Mouse (Mus musculus): ENCODE measurements around the gene Actr2. TPM values are rescaled to one million over a fixed set of nuclear protein-coding genes. Genes with fewer than 3 reads are reported as not detected.

The Actr2 gene
- polyA plus RNA-seq, 1 experiment from 2014 or later, result 83.4 TPM

DNA sequence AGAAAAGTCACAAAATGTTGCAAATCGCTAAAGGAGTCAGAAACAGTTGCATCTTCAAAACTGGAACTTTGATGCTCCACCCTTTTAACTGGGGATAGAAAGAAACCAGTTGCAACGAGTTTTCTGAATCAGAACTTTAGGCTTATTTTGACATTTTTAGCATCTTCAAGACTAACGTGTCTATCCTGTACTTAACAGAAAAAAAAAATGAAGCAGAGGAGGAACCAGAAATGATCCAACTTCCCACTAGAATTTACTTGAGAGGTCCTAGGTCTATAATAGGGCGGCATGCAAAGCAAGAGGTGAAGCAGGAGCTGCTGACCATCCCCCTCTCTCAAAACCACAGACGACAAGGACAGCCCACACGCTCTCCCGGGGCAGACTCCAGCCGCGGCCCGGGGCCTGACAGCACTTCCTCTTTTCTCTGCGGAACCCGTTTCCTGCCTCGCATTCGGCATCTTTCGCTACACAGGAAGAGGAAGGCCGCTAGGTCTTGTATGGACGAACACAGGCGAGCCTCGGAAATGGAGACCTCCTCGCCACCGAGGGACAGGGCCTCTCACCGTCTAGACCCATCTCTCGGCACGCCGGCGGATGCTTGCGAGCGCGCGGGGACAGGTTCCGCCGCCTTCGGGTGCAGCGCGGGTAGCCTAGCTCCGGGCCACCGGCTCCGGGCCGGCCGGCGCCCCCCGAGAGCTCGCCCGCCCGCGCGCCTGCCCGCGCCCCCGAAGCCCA lies 540 bp downstream of the Actr2 start:
- peak; percentile 50 for ATAC-seq (ENCODE audit: extremely low read depth, insufficient number of reproducible peaks, low FRiP score, low TSS enrichment)
- Histone ChIP-seq H3K27me3 (replicated peaks) (no peaks in the 10 kb centered on the region), H3K9me3 (no peaks in the 10 kb centered on the region), H3K4me2 (peak overlapping the region; percentile 87), H3K9ac (peak overlapping the region; percentile 96), H3K27ac (replicated peaks) (peak overlapping the region; percentile 97), H3K4me3 (peak overlapping the region; percentile 88), H3K4me1 (peaks cover 26% of the 10 kb centered on the region), H3K36me3 (peaks cover 15% of the 10 kb centered on the region)
- WGBS, result under 1% methylated on average over 42 of the region's 50 CpGs

DNA sequence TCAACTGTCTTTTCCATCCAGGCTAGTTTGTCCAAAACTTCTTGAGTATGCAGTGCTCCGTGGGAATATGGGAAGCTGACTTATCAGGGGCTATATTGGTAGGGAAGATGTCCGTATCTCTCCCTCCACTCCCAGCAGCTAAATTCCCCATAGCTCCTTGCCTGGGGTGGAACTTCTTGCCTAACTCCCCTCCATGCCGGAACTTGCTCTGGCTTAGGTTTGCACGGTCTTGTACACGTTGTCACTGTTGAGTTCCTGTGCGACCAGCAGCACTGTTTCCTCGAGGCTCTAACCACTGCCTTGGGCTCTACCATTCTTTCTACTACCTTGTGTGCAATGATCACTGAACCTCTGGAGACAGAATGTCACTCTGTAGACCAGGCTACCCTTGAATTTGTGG lies 4.6 kb downstream of the Actr2 start:
- no peak overlapping the region for H3K4me2 ChIP-seq
- 86% methylated on average over 7 of the region's 7 CpGs for WGBS
- H3K4me3 ChIP-seq, result no peak overlapping the region
- no peak overlapping the region for H3K9ac ChIP-seq
- H3K9me3 ChIP-seq, result no peaks in the 10 kb centered on the region
- H3K27ac ChIP-seq (replicated peaks), result no peak overlapping the region
- no peaks in the 10 kb centered on the region for H3K27me3 ChIP-seq (replicated peaks)
- peaks cover 23% of the 10 kb centered on the region for H3K4me1 ChIP-seq
- H3K36me3 ChIP-seq, result peaks cover 13% of the 10 kb centered on the region
- ATAC-seq (ENCODE audit: extremely low read depth, insufficient number of reproducible peaks, low FRiP score, low TSS enrichment), result no peak

DNA sequence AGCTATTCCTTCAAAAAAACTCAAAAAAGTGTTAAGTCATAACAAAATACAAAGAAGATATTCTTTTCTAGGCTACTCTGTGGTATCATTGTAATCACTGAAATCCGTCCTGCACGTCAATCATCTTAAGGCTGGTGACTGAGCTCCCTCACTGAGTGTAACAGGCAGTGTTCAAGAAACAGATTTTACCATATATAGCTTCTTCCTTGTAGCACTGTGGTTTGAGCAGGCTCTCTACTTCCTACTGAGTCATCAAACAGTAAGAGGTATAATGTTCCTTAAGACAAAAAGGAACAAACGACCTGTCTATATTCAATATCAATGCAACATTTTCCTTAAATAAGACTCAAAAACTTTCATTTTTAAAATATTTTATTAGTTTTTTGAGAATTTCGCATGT lies 5.0 kb downstream of the Actr2 start:
- no peaks in the 10 kb centered on the region for H3K9me3 ChIP-seq
- H3K36me3 ChIP-seq, result peaks cover 13% of the 10 kb centered on the region
- WGBS, result 85% methylated on average over 4 of the region's 4 CpGs
- H3K9ac ChIP-seq, result no peak overlapping the region
- H3K4me2 ChIP-seq, result no peak overlapping the region
- peaks cover 23% of the 10 kb centered on the region for H3K4me1 ChIP-seq
- no peaks in the 10 kb centered on the region for H3K27me3 ChIP-seq (replicated peaks)
- H3K4me3 ChIP-seq, result no peak overlapping the region
- H3K27ac ChIP-seq (replicated peaks), result no peak overlapping the region
- ATAC-seq (ENCODE audit: extremely low read depth, insufficient number of reproducible peaks, low FRiP score, low TSS enrichment), result no peak

DNA sequence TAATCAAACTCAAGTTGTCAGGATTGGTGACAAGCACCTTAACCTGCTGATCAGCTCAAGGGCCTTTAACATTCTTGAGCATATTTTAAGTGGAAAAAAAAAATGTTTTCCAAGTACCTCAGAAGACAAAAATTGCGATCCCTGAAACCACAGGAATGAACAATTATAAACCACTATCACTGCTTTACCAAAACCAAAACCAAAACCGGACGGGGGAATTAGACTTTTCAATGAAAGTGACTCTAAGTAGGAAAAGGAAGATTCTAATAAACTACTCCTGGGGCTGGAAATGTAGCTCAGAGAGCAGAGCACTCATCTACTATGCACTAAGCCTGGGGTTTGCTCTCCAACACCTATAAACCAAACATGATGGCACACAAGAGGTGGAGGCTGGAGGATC lies 5.8 kb downstream of the Actr2 start:
- ATAC-seq (ENCODE audit: extremely low read depth, insufficient number of reproducible peaks, low FRiP score, low TSS enrichment), result no peak

DNA sequence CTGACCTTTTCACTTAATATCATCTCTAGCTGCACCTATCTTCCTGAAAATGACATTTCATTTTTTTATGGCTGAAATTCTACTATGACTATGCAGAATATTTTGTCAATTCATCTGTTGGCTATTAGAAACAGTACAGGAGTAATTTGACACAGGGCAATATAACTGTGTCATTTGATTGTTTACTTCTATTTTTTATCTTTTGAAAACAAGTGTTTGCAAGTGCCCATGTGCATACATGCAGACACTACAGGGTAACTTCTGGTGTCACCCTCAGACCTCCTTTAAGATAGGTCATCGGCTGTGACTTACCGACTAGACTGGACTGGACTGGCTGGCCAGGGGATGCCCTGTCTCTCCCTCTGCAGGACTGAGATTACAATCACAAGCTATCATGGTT lies 8.8 kb downstream of the Actr2 start:
- Histone ChIP-seq H3K4me2 (no peak overlapping the region), H3K36me3 (peaks cover 32% of the 10 kb centered on the region), H3K27ac (replicated peaks) (no peak overlapping the region), H3K27me3 (replicated peaks) (no peaks in the 10 kb centered on the region), H3K9ac (no peak overlapping the region), H3K4me3 (no peak overlapping the region), H3K9me3 (no peaks in the 10 kb centered on the region), H3K4me1 (peaks cover 13% of the 10 kb centered on the region)
- whole genome bisulfite sequencing, result 78% methylated on average over 2 of the region's 2 CpGs
- no peak for ATAC-seq (ENCODE audit: extremely low read depth, insufficient number of reproducible peaks, low FRiP score, low TSS enrichment)

More for the DNA sequence above, 5.8 kb downstream of the Actr2 start:
- Histone ChIP-seq H3K4me3 (no peak overlapping the region), H3K9me3 (no peaks in the 10 kb centered on the region), H3K4me1 (peaks cover 27% of the 10 kb centered on the region), H3K9ac (no peak overlapping the region), H3K36me3 (peaks cover 13% of the 10 kb centered on the region), H3K4me2 (no peak overlapping the region), H3K27ac (replicated peaks) (no peak overlapping the region), H3K27me3 (replicated peaks) (no peaks in the 10 kb centered on the region)
- WGBS, result 88% methylated on average over 3 of the region's 3 CpGs

DNA sequence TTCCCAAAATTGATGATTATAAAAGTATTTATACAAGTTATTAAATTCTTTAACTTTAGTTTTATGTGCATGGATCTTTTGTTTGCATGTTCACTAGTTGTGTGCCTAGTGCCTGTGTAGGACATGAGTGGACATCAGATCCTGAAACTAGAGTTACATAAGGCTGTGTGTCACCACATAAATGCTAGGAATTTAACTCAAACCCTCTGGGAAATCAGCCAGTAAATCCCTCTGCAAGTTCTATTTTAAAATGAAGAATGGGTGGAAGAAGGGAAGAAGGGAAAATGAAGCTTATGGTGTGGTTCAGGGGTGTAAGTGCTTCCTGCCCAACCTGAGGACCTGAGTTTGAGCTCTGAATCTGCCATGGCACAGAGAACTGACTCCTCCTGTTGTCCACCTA lies 26.4 kb downstream of the Actr2 start:
- Histone ChIP-seq H3K4me3 (no peak overlapping the region), H3K9me3 (no peaks in the 10 kb centered on the region), H3K9ac (no peak overlapping the region), H3K4me1 (no peaks in the 10 kb centered on the region), H3K4me2 (no peak overlapping the region), H3K27ac (replicated peaks) (no peak overlapping the region), H3K36me3 (peaks cover 84% of the 10 kb centered on the region), H3K27me3 (replicated peaks) (no peaks in the 10 kb centered on the region)
- ATAC-seq (ENCODE audit: extremely low read depth, insufficient number of reproducible peaks, low FRiP score, low TSS enrichment), result no peak

DNA sequence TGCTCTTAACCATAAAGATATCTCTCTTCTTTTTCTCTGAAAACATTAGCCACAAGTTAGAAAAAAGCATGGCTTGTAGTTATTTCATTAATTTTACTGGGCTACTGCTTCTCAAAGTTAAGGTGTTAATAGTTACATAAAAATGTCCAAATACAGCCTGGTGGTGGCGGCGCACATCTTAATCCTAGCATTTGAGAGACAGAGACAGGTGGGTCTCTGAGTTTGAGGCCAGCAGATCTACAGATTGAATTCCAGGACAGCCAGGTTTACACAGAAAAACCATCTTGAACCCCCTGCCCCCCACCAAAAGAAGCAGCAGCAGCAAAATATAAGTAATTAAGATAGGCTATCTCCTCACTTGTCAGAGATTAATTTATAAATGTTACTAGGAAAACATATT lies 27.1 kb downstream of the Actr2 start:
- H3K27me3 ChIP-seq (replicated peaks), result no peaks in the 10 kb centered on the region
- no peak overlapping the region for H3K4me3 ChIP-seq
- no peaks in the 10 kb centered on the region for H3K9me3 ChIP-seq
- no peak for ATAC-seq (ENCODE audit: extremely low read depth, insufficient number of reproducible peaks, low FRiP score, low TSS enrichment)
- WGBS, result 96% methylated on average over 2 of the region's 2 CpGs
- peaks cover 85% of the 10 kb centered on the region for H3K36me3 ChIP-seq
- H3K4me1 ChIP-seq, result no peaks in the 10 kb centered on the region
- H3K4me2 ChIP-seq, result no peak overlapping the region
- no peak overlapping the region for H3K27ac ChIP-seq (replicated peaks)
- no peak overlapping the region for H3K9ac ChIP-seq

DNA sequence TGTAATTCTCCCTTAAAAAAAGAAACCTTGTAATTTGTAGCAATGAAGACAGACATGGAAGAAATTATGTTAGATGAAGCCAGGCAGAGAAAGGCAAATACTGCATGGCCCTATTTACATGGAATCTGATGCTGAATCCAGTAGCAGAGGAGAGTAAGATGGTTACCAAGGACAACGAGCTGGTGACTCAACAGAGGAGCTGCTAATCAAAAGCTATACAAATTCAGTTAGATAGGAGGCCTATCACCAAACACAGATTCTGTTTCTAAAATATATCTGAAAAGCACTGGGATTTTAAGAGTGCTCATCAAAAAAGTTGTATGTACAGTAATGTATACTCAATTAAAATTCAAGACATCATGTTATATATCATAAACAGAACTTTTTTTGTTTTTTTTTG lies 37.3 kb downstream of the Actr2 start:
- H3K4me2 ChIP-seq, result no peak overlapping the region
- no peak for ATAC-seq (ENCODE audit: extremely low read depth, insufficient number of reproducible peaks, low FRiP score, low TSS enrichment)
- peaks cover 90% of the 10 kb centered on the region for H3K36me3 ChIP-seq
- H3K4me1 ChIP-seq, result no peaks in the 10 kb centered on the region
- no peak overlapping the region for H3K4me3 ChIP-seq
- no peaks in the 10 kb centered on the region for H3K9me3 ChIP-seq
- H3K9ac ChIP-seq, result no peak overlapping the region
- WGBS, result 66% methylated on average over 1 of the region's 1 CpGs
- H3K27me3 ChIP-seq (replicated peaks), result no peaks in the 10 kb centered on the region
- H3K27ac ChIP-seq (replicated peaks), result no peak overlapping the region

DNA sequence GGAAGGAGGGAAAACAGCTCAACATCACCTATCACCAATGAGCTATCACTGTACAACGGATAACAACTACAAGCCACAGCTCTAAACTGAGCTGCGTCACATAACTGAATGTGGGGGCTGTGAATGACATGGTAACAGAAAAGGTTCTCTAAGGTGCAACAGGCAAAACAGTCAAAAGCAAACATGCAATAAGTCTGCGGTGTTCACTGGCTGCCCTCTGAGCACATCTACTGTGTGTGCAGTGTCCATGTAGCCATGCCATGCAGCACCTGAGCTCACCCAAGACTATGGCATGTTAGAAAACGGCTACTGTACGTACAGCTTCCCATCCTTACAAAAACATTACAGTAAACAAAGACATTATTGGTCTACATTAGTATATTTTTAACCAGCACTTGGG lies 39.9 kb downstream of the Actr2 start:
- WGBS, result 88% methylated on average over 5 of the region's 5 CpGs
- Histone ChIP-seq H3K9me3 (no peaks in the 10 kb centered on the region), H3K36me3 (peaks cover 87% of the 10 kb centered on the region), H3K9ac (no peak overlapping the region), H3K27me3 (replicated peaks) (no peaks in the 10 kb centered on the region), H3K27ac (replicated peaks) (no peak overlapping the region), H3K4me1 (no peaks in the 10 kb centered on the region), H3K4me3 (no peak overlapping the region), H3K4me2 (no peak overlapping the region)
- no peak for ATAC-seq (ENCODE audit: extremely low read depth, insufficient number of reproducible peaks, low FRiP score, low TSS enrichment)

DNA sequence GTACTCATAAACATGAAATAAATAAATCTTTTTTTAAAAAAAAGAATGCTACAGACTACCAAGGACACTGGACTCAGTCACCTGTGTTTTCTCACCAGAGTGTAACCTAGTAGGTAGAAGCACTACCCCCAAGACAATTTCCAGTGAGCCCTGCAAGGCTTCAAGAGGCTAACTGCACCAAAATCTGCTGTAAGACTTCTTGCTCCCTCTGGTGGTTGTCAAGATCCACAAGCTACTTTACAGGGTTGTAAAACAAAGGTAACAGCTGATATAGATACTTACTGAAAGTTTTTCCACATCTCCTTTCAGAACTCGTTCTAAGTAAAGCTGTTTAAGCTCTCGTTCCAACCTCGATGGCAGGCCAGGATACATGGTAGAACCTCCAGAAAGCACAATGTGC lies 40.5 kb downstream of the Actr2 start:
- no peaks in the 10 kb centered on the region for H3K4me1 ChIP-seq
- no peak overlapping the region for H3K4me3 ChIP-seq
- no peaks in the 10 kb centered on the region for H3K27me3 ChIP-seq (replicated peaks)
- peaks cover 85% of the 10 kb centered on the region for H3K36me3 ChIP-seq
- H3K27ac ChIP-seq (replicated peaks), result no peak overlapping the region
- no peak overlapping the region for H3K9ac ChIP-seq
- ATAC-seq (ENCODE audit: extremely low read depth, insufficient number of reproducible peaks, low FRiP score, low TSS enrichment), result no peak
- 65% methylated on average over 3 of the region's 3 CpGs for WGBS
- H3K9me3 ChIP-seq, result no peaks in the 10 kb centered on the region
- no peak overlapping the region for H3K4me2 ChIP-seq

DNA sequence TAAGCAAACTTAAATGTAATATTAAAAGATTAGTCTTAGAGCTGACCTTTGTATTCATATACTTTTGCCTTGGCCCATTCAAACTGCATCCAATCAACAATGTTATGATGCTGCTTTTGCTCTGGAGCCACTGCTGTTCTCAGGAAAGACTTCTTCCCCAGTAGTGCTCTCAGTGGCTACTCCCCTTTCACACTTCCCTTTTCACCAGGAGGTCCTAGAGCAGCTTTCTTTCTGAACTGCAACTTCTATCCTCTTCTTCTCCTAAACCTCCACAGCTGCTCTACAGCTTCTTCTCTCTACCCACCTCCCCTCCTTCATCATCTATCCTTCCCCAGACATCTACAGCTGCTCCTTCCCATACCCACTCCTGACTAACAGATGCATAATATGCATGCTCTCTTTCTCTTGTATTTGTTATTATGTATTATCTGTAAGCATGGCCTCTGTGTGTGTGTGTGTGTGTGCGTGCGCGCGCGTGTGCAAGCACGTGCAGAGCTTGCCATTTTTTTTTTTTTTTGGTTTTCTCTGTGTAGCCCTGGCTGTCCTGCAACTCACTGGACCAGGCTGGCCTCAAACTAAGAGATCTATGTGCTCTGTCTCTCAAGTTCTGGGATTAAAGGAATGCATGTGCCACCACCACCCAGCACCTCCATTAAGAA lies 44.2 kb downstream of the Actr2 start:
- H3K4me2 ChIP-seq, result no peak overlapping the region
- no peaks in the 10 kb centered on the region for H3K9me3 ChIP-seq
- H3K4me1 ChIP-seq, result no peaks in the 10 kb centered on the region
- H3K9ac ChIP-seq, result no peak overlapping the region
- 95% methylated on average over 6 of the region's 6 CpGs for WGBS
- peaks cover 89% of the 10 kb centered on the region for H3K36me3 ChIP-seq
- no peak overlapping the region for H3K27ac ChIP-seq (replicated peaks)
- ATAC-seq (ENCODE audit: extremely low read depth, insufficient number of reproducible peaks, low FRiP score, low TSS enrichment), result no peak
- no peak overlapping the region for H3K4me3 ChIP-seq
- H3K27me3 ChIP-seq (replicated peaks), result no peaks in the 10 kb centered on the region

DNA sequence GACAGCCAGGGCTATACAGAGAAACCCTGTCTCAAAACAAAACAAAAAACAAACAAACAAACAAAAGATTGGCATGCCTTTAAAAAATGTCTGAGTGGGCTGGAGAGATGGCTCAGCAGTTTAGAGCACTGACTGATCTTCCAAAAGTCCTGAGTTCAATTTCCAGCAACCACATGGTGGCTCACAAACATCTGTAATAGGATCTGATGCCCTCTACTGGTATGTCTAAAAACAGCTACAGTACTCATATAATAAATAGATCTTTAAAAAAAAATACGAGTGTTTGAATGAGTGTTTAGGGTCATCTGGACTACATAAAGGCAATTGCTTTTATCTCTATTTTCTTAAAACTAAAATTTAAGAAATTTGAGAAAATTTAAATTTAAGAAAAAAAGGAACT lies 45.2 kb downstream of the Actr2 start:
- Histone ChIP-seq H3K27ac (replicated peaks) (no peak overlapping the region), H3K9ac (no peak overlapping the region), H3K4me3 (no peak overlapping the region), H3K9me3 (no peaks in the 10 kb centered on the region), H3K36me3 (peaks cover 86% of the 10 kb centered on the region), H3K4me2 (no peak overlapping the region), H3K27me3 (replicated peaks) (no peaks in the 10 kb centered on the region), H3K4me1 (no peaks in the 10 kb centered on the region)
- 56% methylated on average over 1 of the region's 1 CpGs for WGBS
- no peak for ATAC-seq (ENCODE audit: extremely low read depth, insufficient number of reproducible peaks, low FRiP score, low TSS enrichment)
